Mouse (Mus musculus) ovary, adult 2 months (tissue): Measurements from ENCODE around the gene Capn6. TPM values are rescaled to one million over a fixed set of nuclear protein-coding genes. Genes with fewer than 3 reads are reported as not detected.

Source experiments
- polyA plus RNA-seq: library from polyadenylated mRNA; depleted of rRNA; stranded (reverse); fragments of >200 nt; gene quantifications from 2 replicates; pipeline ENCODE4 v1.2.3, GENCODE M21; 2012; rRNA removed

Gene Capn6
- 1.2 and 1.6 TPM in 2 replicates for polyA plus RNA-seq

DNA sequence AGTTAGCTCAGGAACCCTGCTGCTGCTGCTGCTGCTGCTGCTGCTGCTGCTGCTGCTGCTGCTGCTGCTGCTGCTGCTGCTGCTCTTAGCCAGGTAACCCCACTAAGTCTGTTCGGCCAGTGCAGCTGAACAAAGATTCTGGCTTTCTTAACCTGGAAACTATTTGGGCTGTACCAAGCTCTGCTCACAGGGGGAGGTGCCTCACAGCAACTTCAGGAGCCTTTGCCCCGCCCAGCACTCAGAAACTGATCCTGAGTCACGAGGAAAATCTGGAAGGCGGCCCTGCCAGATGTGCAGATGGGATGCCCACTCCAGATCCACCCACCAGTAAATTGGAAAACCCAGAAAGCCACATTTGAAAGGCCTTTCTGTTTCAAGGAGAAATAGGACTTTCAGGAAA lies at the start of gene Capn6:
Gene Capn6 (minus strand): TSS at position 203 of the 400 bp plus-strand sequence.

Other genes starting within 250 kb of the Capn6 start
- gene Dcx, start 105.9 kb upstream of the Capn6 start, polyA plus RNA-seq, result 0.02 TPM in 1 of 2 replicates, not detected in the other